Mouse (Mus musculus): ENCODE measurements around the gene Kpna3.
"Not testable (repeated sequence)": the region's sequence is repeated elsewhere in the genome, so short reads cannot be mapped to it uniquely, and the experiment has no call there.

Kpna3 gene

GRCm38 (mm10) chr14:61439661-61440559, at the start of gene Kpna3:
Gene Kpna3, minus strand, starts transcription at chr14:61439874.
- DNase-seq (ENCODE audit: low spot score in 2 of 2) = peak; percentile 94 to 95

GRCm38 (mm10) chr14:61460365-61460764, 20.7 kb upstream of the Kpna3 start:
- DNase-seq (ENCODE audit: low spot score in 2 of 2) = no peak

- DNase-seq (ENCODE audit: low spot score in 2 of 2) = no peak
These were observed 17.8 kb upstream of the Kpna3 start for GRCm38 (mm10) chr14:61457468-61457867.

GRCm38 (mm10) chr14:61455571-61455970, 15.9 kb upstream of the Kpna3 start:
- no peak for DNase-seq (ENCODE audit: low spot score in 2 of 2)

- DNase-seq (ENCODE audit: low spot score in 2 of 2) = no peak
These were observed 13.4 kb upstream of the Kpna3 start for GRCm38 (mm10) chr14:61453032-61453431.

- no peak for DNase-seq (ENCODE audit: low spot score in 2 of 2)
These were observed 12.8 kb upstream of the Kpna3 start for GRCm38 (mm10) chr14:61452481-61452880.

GRCm38 (mm10) chr14:61447775-61448174, 8.1 kb upstream of the Kpna3 start:
- DNase-seq (ENCODE audit: low spot score in 2 of 2) = no peak

GRCm38 (mm10) chr14:61439141-61439660, 473 bp downstream of the Kpna3 start:
- peak; percentile 53 to 65 for DNase-seq (ENCODE audit: low spot score in 2 of 2)

GRCm38 (mm10) chr14:61438171-61438945, 1.3 kb downstream of the Kpna3 start:
- no peak for DNase-seq (ENCODE audit: low spot score in 2 of 2)

GRCm38 (mm10) chr14:61436866-61437265, 2.8 kb downstream of the Kpna3 start:
- DNase-seq (ENCODE audit: low spot score in 2 of 2) = no peak

GRCm38 (mm10) chr14:61428126-61428787, 11.4 kb downstream of the Kpna3 start:
- DNase-seq (ENCODE audit: low spot score in 2 of 2) = no peak

- not testable (repeated sequence) for DNase-seq (ENCODE audit: low spot score in 2 of 2)
These were observed 12.6 kb downstream of the Kpna3 start for GRCm38 (mm10) chr14:61427095-61427494.

- no peak for DNase-seq (ENCODE audit: low spot score in 2 of 2)
These were observed 14.5 kb downstream of the Kpna3 start for GRCm38 (mm10) chr14:61425080-61425665.

- no peak for DNase-seq (ENCODE audit: low spot score in 2 of 2)
These were observed 24.0 kb downstream of the Kpna3 start for GRCm38 (mm10) chr14:61415719-61416118.

GRCm38 (mm10) chr14:61415311-61415710, 24.4 kb downstream of the Kpna3 start:
- DNase-seq (ENCODE audit: low spot score in 2 of 2) = no peak

- DNase-seq (ENCODE audit: low spot score in 2 of 2) = no peak
These were observed 24.9 kb downstream of the Kpna3 start for GRCm38 (mm10) chr14:61414808-61415207.

GRCm38 (mm10) chr14:61414199-61414598, 25.5 kb downstream of the Kpna3 start:
- no peak for DNase-seq (ENCODE audit: low spot score in 2 of 2)

- DNase-seq (ENCODE audit: low spot score in 2 of 2) = no peak
These were observed 26.0 kb downstream of the Kpna3 start for GRCm38 (mm10) chr14:61413686-61414085.

- DNase-seq (ENCODE audit: low spot score in 2 of 2) = no peak
These were observed 29.7 kb downstream of the Kpna3 start for GRCm38 (mm10) chr14:61410020-61410419.

GRCm38 (mm10) chr14:61407055-61407454, 32.6 kb downstream of the Kpna3 start:
- no peak for DNase-seq (ENCODE audit: low spot score in 2 of 2)

- no peak for DNase-seq (ENCODE audit: low spot score in 2 of 2)
These were observed 33.9 kb downstream of the Kpna3 start for GRCm38 (mm10) chr14:61405761-61406160.
